Mouse (Mus musculus): Measurements from ENCODE around the gene Atp6v0a1. TPM values are rescaled to one million over a fixed set of nuclear protein-coding genes. Genes with fewer than 3 reads are reported as not detected.

Gene Atp6v0a1
- polyA plus RNA-seq (2012; fragmentation: generic; extraction: Trizol), result 22.8 TPM
- long read RNA-seq, experiment 1, partial matches to known transcripts, result 6 of 16 reads
- long read RNA-seq, experiment 1, other reads (novel, unspliced or antisense), result 9 of 16 reads
- long read RNA-seq, experiment 2, transcript Atp6v0a1-203 (21 exons, 2,716 nt), result major isoform, 55 of 127 reads
- long read RNA-seq, experiment 2, partial matches to known transcripts, result 8 of 127 reads
- long read RNA-seq, experiment 2, other reads (novel, unspliced or antisense), result 64 of 127 reads

- TF ChIP-seq MAX (IDR thresholded peaks at IDR 0.05) (peak; percentile 80), USF1 (IDR thresholded peaks at IDR 0.05; ENCODE audit: low read depth) (no peak)
- Histone ChIP-seq H3K36me3 (ENCODE audit: control insufficient read depth, insufficient read depth) (peaks cover 9% of the 10 kb centered on the region), H3ac (ENCODE audit: control insufficient read depth, insufficient read length, low read depth) (peak within 1 kb of the TSS; percentile 49), H3K79me3 (ENCODE audit: low read depth) (no peaks in the 10 kb centered on the region), H3K79me2 (ENCODE audit: control insufficient read depth, insufficient read depth) (peaks cover 12% of the 10 kb centered on the region), H3K27me3 (ENCODE audit: control insufficient read depth, insufficient read depth, insufficient read length) (no peaks in the 10 kb centered on the region), H3K4me3 (ENCODE audit: insufficient read depth, poor library complexity, severe bottlenecking) (peak within 1 kb of the TSS; percentile 58)
Measured at GRCm38 (mm10) chr11:101009046-101009887, at the start of gene Atp6v0a1. Gene Atp6v0a1 (plus strand): TSS chr11:101009452.

GRCm38 (mm10) chr11:100959464-100959810 is 49.8 kb upstream of the Atp6v0a1 start:
- Histone ChIP-seq H3K79me2 (ENCODE audit: control insufficient read depth, insufficient read depth) (peaks cover 77% of the 10 kb centered on the region), H3K27me3 (ENCODE audit: control insufficient read depth, insufficient read depth, insufficient read length) (no peaks in the 10 kb centered on the region), H3K79me3 (ENCODE audit: low read depth) (peaks cover 51% of the 10 kb centered on the region), H3ac (ENCODE audit: control insufficient read depth, insufficient read length, low read depth) (no peak overlapping the region), H3K36me3 (ENCODE audit: control insufficient read depth, insufficient read depth) (peaks cover 79% of the 10 kb centered on the region), H3K4me3 (ENCODE audit: insufficient read depth, poor library complexity, severe bottlenecking) (no peak overlapping the region)
- TF ChIP-seq MAX (IDR thresholded peaks at IDR 0.05), result no peak
- no peak for TF ChIP-seq CTCF (IDR thresholded peaks at IDR 0.05; ENCODE audit: control insufficient read depth, insufficient read depth, insufficient read length)
- no peak for TF ChIP-seq MYOD1 (IDR thresholded peaks at IDR 0.05; ENCODE audit: control insufficient read depth, insufficient read length, low read depth)
- no peak for TF ChIP-seq MYOG (IDR thresholded peaks at IDR 0.05; ENCODE audit: control insufficient read depth, extremely low read depth, insufficient read length)
- TF ChIP-seq USF1 (IDR thresholded peaks at IDR 0.05; ENCODE audit: low read depth), result no peak
- no peak for TF ChIP-seq CEBPB (IDR thresholded peaks at IDR 0.05; ENCODE audit: low read depth)
- TF ChIP-seq FOSL1 (IDR thresholded peaks at IDR 0.05; ENCODE audit: insufficient read depth, low read length, poor library complexity, severe bottlenecking), result no peak

GRCm38 (mm10) chr11:100959826-100960225 is 49.4 kb upstream of the Atp6v0a1 start:
- TF ChIP-seq MAX (IDR thresholded peaks at IDR 0.05), result no peak
- H3K36me3 ChIP-seq (ENCODE audit: control insufficient read depth, insufficient read depth), result peaks cover 81% of the 10 kb centered on the region

GRCm38 (mm10) chr11:100960540-100960939 is 48.7 kb upstream of the Atp6v0a1 start:
- Histone ChIP-seq H3K79me3 (ENCODE audit: low read depth) (peaks cover 62% of the 10 kb centered on the region), H3ac (ENCODE audit: control insufficient read depth, insufficient read length, low read depth) (no peak overlapping the region), H3K36me3 (ENCODE audit: control insufficient read depth, insufficient read depth) (peaks cover 82% of the 10 kb centered on the region), H3K27me3 (ENCODE audit: control insufficient read depth, insufficient read depth, insufficient read length) (no peaks in the 10 kb centered on the region), H3K4me3 (ENCODE audit: insufficient read depth, poor library complexity, severe bottlenecking) (no peak overlapping the region), H3K79me2 (ENCODE audit: control insufficient read depth, insufficient read depth) (peaks cover 88% of the 10 kb centered on the region)
- TF ChIP-seq USF1 (IDR thresholded peaks at IDR 0.05; ENCODE audit: low read depth) (no peak), MAX (IDR thresholded peaks at IDR 0.05) (no peak)

More at GRCm38 (mm10) chr11:100959826-100960225, 49.4 kb upstream of the Atp6v0a1 start:
- H3K79me2 ChIP-seq (ENCODE audit: control insufficient read depth, insufficient read depth), result peaks cover 81% of the 10 kb centered on the region
- no peak overlapping the region for H3K4me3 ChIP-seq (ENCODE audit: insufficient read depth, poor library complexity, severe bottlenecking)
- H3ac ChIP-seq (ENCODE audit: control insufficient read depth, insufficient read length, low read depth), result no peak overlapping the region
- H3K27me3 ChIP-seq (ENCODE audit: control insufficient read depth, insufficient read depth, insufficient read length), result no peaks in the 10 kb centered on the region
- H3K79me3 ChIP-seq (ENCODE audit: low read depth), result peaks cover 54% of the 10 kb centered on the region

GRCm38 (mm10) chr11:100962371-100962911 is 46.8 kb upstream of the Atp6v0a1 start:
- peak overlapping the region; percentile 1 for H3ac ChIP-seq (ENCODE audit: control insufficient read depth, insufficient read length, low read depth)
- peaks cover 99% of the 10 kb centered on the region for H3K79me2 ChIP-seq (ENCODE audit: control insufficient read depth, insufficient read depth)
- no peaks in the 10 kb centered on the region for H3K27me3 ChIP-seq (ENCODE audit: control insufficient read depth, insufficient read depth, insufficient read length)
- TF ChIP-seq MYOG (IDR thresholded peaks at IDR 0.05; ENCODE audit: control insufficient read depth, extremely low read depth, insufficient read length) (no peak), USF1 (IDR thresholded peaks at IDR 0.05; ENCODE audit: low read depth) (no peak), MYOD1 (IDR thresholded peaks at IDR 0.05; ENCODE audit: control insufficient read depth, insufficient read length, low read depth) (no peak), FOSL1 (IDR thresholded peaks at IDR 0.05; ENCODE audit: insufficient read depth, low read length, poor library complexity, severe bottlenecking) (peak; percentile 40), MAX (IDR thresholded peaks at IDR 0.05) (no peak), CEBPB (IDR thresholded peaks at IDR 0.05; ENCODE audit: low read depth) (peak; percentile 55), CTCF (IDR thresholded peaks at IDR 0.05; ENCODE audit: control insufficient read depth, insufficient read depth, insufficient read length) (no peak)
- H3K36me3 ChIP-seq (ENCODE audit: control insufficient read depth, insufficient read depth), result peaks cover 81% of the 10 kb centered on the region
- peaks cover 78% of the 10 kb centered on the region for H3K79me3 ChIP-seq (ENCODE audit: low read depth)
- H3K4me3 ChIP-seq (ENCODE audit: insufficient read depth, poor library complexity, severe bottlenecking), result no peak overlapping the region

GRCm38 (mm10) chr11:100963647-100964046 is 45.6 kb upstream of the Atp6v0a1 start:
- Histone ChIP-seq H3K36me3 (ENCODE audit: control insufficient read depth, insufficient read depth) (peaks cover 81% of the 10 kb centered on the region), H3ac (ENCODE audit: control insufficient read depth, insufficient read length, low read depth) (no peak overlapping the region), H3K4me3 (ENCODE audit: insufficient read depth, poor library complexity, severe bottlenecking) (no peak overlapping the region), H3K79me3 (ENCODE audit: low read depth) (peaks cover 89% of the 10 kb centered on the region), H3K27me3 (ENCODE audit: control insufficient read depth, insufficient read depth, insufficient read length) (no peaks in the 10 kb centered on the region), H3K79me2 (ENCODE audit: control insufficient read depth, insufficient read depth) (peaks cover 100% of the 10 kb centered on the region)
- TF ChIP-seq CEBPB (IDR thresholded peaks at IDR 0.05; ENCODE audit: low read depth) (no peak), FOSL1 (IDR thresholded peaks at IDR 0.05; ENCODE audit: insufficient read depth, low read length, poor library complexity, severe bottlenecking) (no peak), MYOD1 (IDR thresholded peaks at IDR 0.05; ENCODE audit: control insufficient read depth, insufficient read length, low read depth) (no peak), CTCF (IDR thresholded peaks at IDR 0.05; ENCODE audit: control insufficient read depth, insufficient read depth, insufficient read length) (no peak), USF1 (IDR thresholded peaks at IDR 0.05; ENCODE audit: low read depth) (no peak), MAX (IDR thresholded peaks at IDR 0.05) (no peak), MYOG (IDR thresholded peaks at IDR 0.05; ENCODE audit: control insufficient read depth, extremely low read depth, insufficient read length) (no peak)

Measured in C2C12 (cell line).